Comparison of ENCODE assay signal across 23 mouse cellular contexts in the genomic region with DNA sequence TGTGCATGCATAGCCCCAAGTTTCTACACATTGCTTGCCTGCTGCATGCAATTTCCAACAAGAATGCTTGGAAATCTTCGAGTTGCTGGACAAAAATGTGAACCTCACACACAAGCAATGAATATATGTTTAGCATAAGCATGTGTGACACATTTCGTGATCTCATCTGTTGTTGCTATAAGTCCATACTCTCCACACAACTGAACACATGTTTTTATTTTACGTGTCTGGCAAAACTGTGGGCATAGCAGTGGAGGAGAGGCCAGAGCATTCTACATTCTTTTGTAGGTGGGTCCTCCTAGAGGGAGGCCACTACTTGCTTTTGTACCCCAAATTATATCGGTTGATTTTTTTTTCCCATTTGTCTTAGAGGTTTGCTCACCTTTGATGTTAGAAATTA.
"Had no signal": no experiment of that assay in that cellular context is flagged by ENCODE, and none has a peak within 500 bp of the region (broad histone marks: within the 10 kb centered on the region; RNA-seq: fewer than 3 reads in every experiment).

No protein-coding gene starts in this region.

- DNase-seq: gastrocnemius, postnatal 14 days; gastrocnemius, postnatal 36 days; heart, adult 11 months; kidney, postnatal 4 days; liver; liver, embryonic 13.5 days had no signal

- H3K27me3 ChIP-seq: heart, embryonic 12.5 days; hindbrain, embryonic 12.5 days; intestine, embryonic 15.5 days; kidney, embryonic 15.5 days; limb, embryonic 12.5 days; liver, embryonic 13.5 days; liver, embryonic 15.5 days had no signal

- ATAC-seq: hindbrain, embryonic 16.5 days; inflammation-experienced regulatory T-cells, adult 6 months; intestine, embryonic 15.5 days; intestine, postnatal 0 days had no signal

- H3K36me3 ChIP-seq: heart, embryonic 10.5 days; heart, embryonic 12.5 days; hindbrain, embryonic 10.5 days; hindbrain, embryonic 12.5 days; intestine, embryonic 15.5 days; kidney, embryonic 15.5 days; limb, embryonic 10.5 days; limb, embryonic 12.5 days; liver, embryonic 13.5 days; liver, embryonic 15.5 days had no signal

- H3K4me1 ChIP-seq: heart, embryonic 10.5 days; heart, embryonic 12.5 days; hindbrain, embryonic 10.5 days; hindbrain, embryonic 12.5 days; intestine, embryonic 15.5 days; kidney, embryonic 15.5 days; liver, embryonic 13.5 days; liver, embryonic 15.5 days had no signal

- H3K4me2 ChIP-seq: heart, embryonic 12.5 days; hindbrain, embryonic 12.5 days; hindbrain, embryonic 14.5 days; intestine, embryonic 15.5 days; kidney, embryonic 15.5 days; limb, embryonic 12.5 days; liver, embryonic 11.5 days; liver, embryonic 13.5 days; liver, embryonic 15.5 days had no signal

- H3K9ac ChIP-seq: heart, embryonic 12.5 days; hindbrain, embryonic 12.5 days; hindbrain, embryonic 14.5 days; intestine, embryonic 15.5 days; kidney, embryonic 15.5 days; limb, embryonic 12.5 days; liver, embryonic 13.5 days; liver, embryonic 15.5 days had no signal

- H3K4me3 ChIP-seq: heart, embryonic 10.5 days; heart, embryonic 12.5 days; hindbrain, embryonic 10.5 days; hindbrain, embryonic 12.5 days; intestine, embryonic 15.5 days; kidney, embryonic 15.5 days; layer of hippocampus, adult 2 months; left cerebral cortex, adult 2 months; limb, embryonic 10.5 days; limb, embryonic 12.5 days; liver, embryonic 13.5 days; liver, embryonic 15.5 days had no signal

- H3K9me3 ChIP-seq: heart, embryonic 10.5 days; heart, embryonic 12.5 days; hindbrain, embryonic 10.5 days; hindbrain, embryonic 12.5 days; intestine, embryonic 15.5 days; kidney, embryonic 15.5 days; limb, embryonic 10.5 days; limb, embryonic 12.5 days; liver, embryonic 13.5 days; liver, embryonic 15.5 days had no signal

- H3K27ac ChIP-seq: heart, embryonic 10.5 days; hindbrain, embryonic 10.5 days; hindbrain, embryonic 12.5 days; hindbrain, embryonic 14.5 days; intestine, embryonic 15.5 days; kidney, embryonic 15.5 days; kidney, postnatal 0 days; layer of hippocampus, adult 2 months; left cerebral cortex, adult 2 months; limb, embryonic 10.5 days; liver, embryonic 13.5 days; liver, embryonic 15.5 days had no signal
